Mouse (Mus musculus) lung, embryonic 16.5 days (tissue): ENCODE results near the gene Fkbp11. TPM values are rescaled to one million over a fixed set of nuclear protein-coding genes. Genes with fewer than 3 reads are reported as not detected.

Experiments used
- ATAC-seq: fragments of 200-750 bp; cut with Nextera tagmentation; 2 replicates; pipeline ENCODE4 v1.8.0; 2017; ENCODE audit warnings: low read depth, mild to moderate bottlenecking, moderate library complexity
- H3K27ac ChIP-seq: fragments of 300-500 bp; sonication (generic); 2 replicates; pipeline ENCODE4 v1.5.1; 2014; ENCODE audit warnings: mild to moderate bottlenecking, control low read depth, low read length
- H3K27me3 ChIP-seq: fragments of 300-500 bp; sonication (generic); 2 replicates; pipeline ENCODE4 v1.6.1; 2014; ENCODE audit warnings: low read depth, low read length, mixed read lengths; ENCODE audit not compliant: control insufficient read depth, insufficient read depth
- H3K36me3 ChIP-seq: fragments of 300-500 bp; sonication (generic); 2 replicates; pipeline ENCODE4 v1.6.1; 2014; ENCODE audit warnings: low read length; ENCODE audit not compliant: control insufficient read depth, insufficient read depth
- H3K4me1 ChIP-seq: fragments of 300-500 bp; sonication (generic); replicated peaks from 2 replicates; pipeline ENCODE4 v1.6.1; 2014; ENCODE audit warnings: low read length, mixed read lengths; ENCODE audit not compliant: control insufficient read depth, insufficient read depth
- H3K4me2 ChIP-seq: fragments of 300-500 bp; sonication (generic); 2 replicates; pipeline ENCODE4 v1.6.1; 2014; ENCODE audit warnings: low read depth, low read length, control low read depth
- H3K4me3 ChIP-seq: fragments of 300-500 bp; sonication (generic); 2 replicates; pipeline ENCODE4 v1.5.1; 2014; ENCODE audit warnings: mild to moderate bottlenecking, low read length, control low read depth
- H3K9ac ChIP-seq: fragments of 300-500 bp; sonication (generic); 2 replicates; pipeline ENCODE4 v1.6.1; 2014; ENCODE audit warnings: low read length, control low read depth
- H3K9me3 ChIP-seq: fragments of 300-500 bp; sonication (generic); 2 replicates; pipeline ENCODE4 v1.6.1; 2016; ENCODE audit warnings: low read length; ENCODE audit not compliant: control insufficient read depth
- WGBS: fragments of 180-500 bp; shearing (Covaris S2); extraction: QIAGEN DNeasy Blood & Tissue Kit; methylation state at CpG from one replicate; pipeline ENCODE4 v1.1.7; 2014; 5-methylcytosine and 5-hydroxymethylcytosine counted together
- polyA plus RNA-seq: library from polyadenylated mRNA; unstranded; fragments of >200 nt; fragmentation: Nextera tagmentation; extraction: Ambion mirVana; gene quantifications from 2 replicates; pipeline ENCODE4 v1.2.1, GENCODE M21; 2015

The Fkbp11 gene
- polyA plus RNA-seq, 1 experiment from 2014 or later, result 32.5 TPM

DNA sequence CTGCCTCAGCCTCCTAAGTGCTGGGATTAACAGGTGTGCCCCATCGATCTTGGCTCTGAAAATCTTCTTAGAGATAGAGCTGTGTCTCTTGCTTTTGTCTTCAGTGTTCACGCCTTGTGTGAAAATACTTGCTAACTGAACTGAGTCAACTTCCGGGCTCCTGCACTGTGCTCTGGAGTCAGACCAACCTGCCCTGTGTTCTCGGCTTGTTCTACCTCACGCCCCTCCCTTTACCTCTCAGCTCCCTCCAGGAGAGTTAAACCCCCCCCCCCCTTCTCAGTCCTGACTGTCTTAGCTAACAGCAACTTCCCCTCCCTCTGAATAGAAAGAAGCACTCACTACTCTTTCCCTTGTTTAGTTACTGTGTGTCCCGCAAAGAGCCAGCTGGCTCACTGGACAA lies 2.8 kb upstream of the Fkbp11 start:
- Histone ChIP-seq H3K9me3 (no peaks in the 10 kb centered on the region), H3K36me3 (no peaks in the 10 kb centered on the region), H3K9ac (no peak overlapping the region), H3K4me1 (peaks cover 12% of the 10 kb centered on the region), H3K4me3 (no peak overlapping the region), H3K27me3 (no peaks in the 10 kb centered on the region), H3K27ac (no peak overlapping the region), H3K4me2 (no peak overlapping the region)
- 70% methylated on average over 6 of the region's 6 CpGs for WGBS
- no peak for ATAC-seq

DNA sequence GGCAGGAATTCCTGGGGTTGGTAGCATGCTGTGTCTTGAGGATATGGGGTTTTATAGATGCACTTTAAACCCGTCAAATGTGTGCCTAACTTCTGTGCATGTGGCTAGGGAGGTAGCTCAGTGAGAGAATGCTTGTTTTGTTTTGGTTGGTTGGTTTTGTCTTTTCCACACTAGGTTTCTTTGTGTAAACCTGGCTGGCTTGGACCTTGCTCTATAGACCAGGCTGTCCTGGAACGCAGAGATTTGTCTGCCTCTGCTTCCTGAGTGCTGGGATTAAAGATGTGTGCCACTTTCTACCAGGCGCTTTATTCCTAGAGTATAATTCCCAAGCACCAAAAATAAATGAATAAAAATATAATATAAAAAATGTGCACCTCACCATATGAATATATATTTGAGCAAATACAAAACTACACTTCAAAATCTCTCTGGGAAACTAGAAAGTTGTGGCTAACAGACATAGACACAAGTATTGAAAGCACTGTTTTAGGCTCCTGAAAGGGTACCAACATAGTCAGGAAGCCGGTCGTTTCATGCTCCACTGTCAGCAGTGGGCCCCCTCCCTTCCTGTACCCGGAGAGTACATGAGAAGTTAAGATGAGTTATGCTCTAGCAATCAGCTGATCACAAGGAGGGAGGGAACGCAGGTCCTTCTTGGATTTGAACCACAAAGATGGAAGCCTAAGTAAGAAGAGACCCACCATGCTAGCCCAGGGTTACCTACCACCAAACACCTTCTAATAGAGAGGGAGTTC lies 2.0 kb upstream of the Fkbp11 start:
- H3K4me1 ChIP-seq, result peaks cover 13% of the 10 kb centered on the region
- H3K36me3 ChIP-seq, result no peaks in the 10 kb centered on the region
- no peak overlapping the region for H3K9ac ChIP-seq
- no peak overlapping the region for H3K4me3 ChIP-seq
- no peak overlapping the region for H3K4me2 ChIP-seq
- H3K27me3 ChIP-seq, result no peaks in the 10 kb centered on the region
- H3K27ac ChIP-seq, result no peak overlapping the region
- no peaks in the 10 kb centered on the region for H3K9me3 ChIP-seq
- 62% methylated on average over 7 of the region's 7 CpGs for WGBS
- no peak for ATAC-seq

DNA sequence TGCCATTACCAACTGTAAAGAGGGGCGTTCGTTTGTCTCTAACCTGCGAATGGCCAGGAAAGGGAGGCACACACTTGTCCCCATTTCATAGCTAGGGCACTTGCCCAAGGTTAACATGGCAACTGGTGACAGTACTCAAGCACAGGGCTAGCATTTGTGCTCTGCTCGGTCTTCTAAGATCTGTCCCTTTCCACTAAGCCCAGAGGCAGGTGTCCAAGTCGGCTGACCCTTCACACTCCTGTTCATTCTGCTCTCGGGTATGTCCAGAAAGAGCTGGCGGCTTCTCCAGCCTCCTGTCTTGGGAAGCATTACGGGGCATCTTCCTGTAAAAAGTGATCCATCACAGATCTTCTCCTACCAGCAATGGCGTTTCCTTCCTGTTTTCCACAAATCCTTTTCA lies 368 bp upstream of the Fkbp11 start:
- H3K4me2 ChIP-seq, result peak overlapping the region; percentile 100
- peaks cover 19% of the 10 kb centered on the region for H3K4me1 ChIP-seq
- H3K4me3 ChIP-seq, result peak overlapping the region; percentile 78
- no peaks in the 10 kb centered on the region for H3K9me3 ChIP-seq
- ATAC-seq, result 0 out of 2 replicates have a peak, but pooled peaks have one; percentile 1
- no peak overlapping the region; the same call in 1 of the 2 replicates for H3K9ac ChIP-seq
- H3K27me3 ChIP-seq, result no peaks in the 10 kb centered on the region
- 25% methylated on average over 9 of the region's 9 CpGs for WGBS
- no peaks in the 10 kb centered on the region for H3K36me3 ChIP-seq
- no peak overlapping the region for H3K27ac ChIP-seq

DNA sequence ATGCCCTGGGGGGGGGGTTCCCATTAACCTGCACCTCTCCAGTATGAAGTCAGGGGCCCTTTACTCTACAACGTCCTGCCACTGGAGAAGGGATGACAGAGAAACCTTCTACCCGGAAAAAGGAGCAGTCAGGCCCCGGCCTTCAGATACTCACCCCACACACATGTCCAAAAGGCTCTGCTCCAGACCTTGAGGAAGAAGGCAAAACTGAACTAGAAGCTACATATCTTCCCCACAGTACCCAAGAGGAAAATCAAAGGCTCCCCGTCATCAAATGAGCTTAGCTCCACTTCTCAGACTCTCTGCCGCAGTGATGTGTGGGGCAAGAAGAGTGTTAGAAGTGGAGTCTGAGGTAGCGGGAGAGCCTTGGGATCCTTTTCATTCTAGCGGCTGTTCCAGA lies 1.3 kb downstream of the Fkbp11 start:
- 43% methylated on average over 7 of the region's 7 CpGs for WGBS
- H3K27ac ChIP-seq, result no peak overlapping the region
- H3K4me3 ChIP-seq, result peak overlapping the region; percentile 78
- H3K36me3 ChIP-seq, result no peaks in the 10 kb centered on the region
- no peak for ATAC-seq
- no peaks in the 10 kb centered on the region for H3K27me3 ChIP-seq
- H3K4me2 ChIP-seq, result peak overlapping the region; percentile 100
- peaks cover 19% of the 10 kb centered on the region for H3K4me1 ChIP-seq
- no peaks in the 10 kb centered on the region for H3K9me3 ChIP-seq
- H3K9ac ChIP-seq, result peak overlapping the region; percentile 80; the same call in 1 of the 2 replicates

DNA sequence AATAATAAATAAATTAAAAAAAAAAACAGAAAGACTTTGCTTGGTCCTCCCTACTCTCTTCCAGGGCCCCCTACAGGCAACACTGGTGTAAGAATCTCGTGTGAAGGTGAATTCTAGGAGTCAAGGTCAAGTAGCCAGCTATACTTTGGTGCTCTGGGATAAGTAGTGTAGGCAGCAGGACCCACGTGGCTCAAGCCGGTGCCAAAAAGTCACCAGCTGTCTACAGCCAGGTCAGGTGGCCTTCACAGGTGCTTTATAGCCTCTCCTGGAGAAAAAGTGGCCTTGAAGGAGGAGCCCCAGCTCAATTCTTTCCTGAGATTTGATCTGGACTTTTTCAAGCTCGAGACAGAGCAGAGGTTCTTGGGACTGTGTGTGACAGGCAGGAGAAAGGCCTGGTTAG lies 1.9 kb downstream of the Fkbp11 start:
- H3K4me3 ChIP-seq, result no peak overlapping the region
- no peaks in the 10 kb centered on the region for H3K27me3 ChIP-seq
- no peaks in the 10 kb centered on the region for H3K36me3 ChIP-seq
- WGBS, result 69% methylated on average over 4 of the region's 4 CpGs
- no peak overlapping the region for H3K4me2 ChIP-seq
- no peak overlapping the region for H3K27ac ChIP-seq
- H3K9ac ChIP-seq, result no peak overlapping the region
- no peaks in the 10 kb centered on the region for H3K9me3 ChIP-seq
- H3K4me1 ChIP-seq, result peaks cover 19% of the 10 kb centered on the region
- ATAC-seq, result no peak

DNA sequence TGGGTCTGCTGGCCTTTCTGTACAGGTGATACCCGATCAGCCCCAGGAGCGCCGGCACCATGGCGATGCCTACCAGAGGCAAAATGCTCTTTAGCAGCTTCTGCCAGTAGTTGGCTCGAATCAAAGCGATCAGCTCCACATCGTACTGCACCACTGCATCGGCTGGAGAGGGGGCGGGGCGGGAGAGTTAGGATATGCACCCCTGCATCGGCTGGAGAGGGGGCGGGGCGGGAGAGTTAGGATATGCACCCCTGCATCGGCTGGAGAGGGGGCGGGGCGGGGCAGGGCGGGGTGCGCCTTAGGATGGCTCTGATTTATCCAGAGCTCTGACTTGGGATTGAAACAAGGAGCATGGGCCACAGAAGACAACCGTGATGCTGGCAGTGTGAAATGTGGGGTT lies 3.6 kb downstream of the Fkbp11 start:
- no peaks in the 10 kb centered on the region; the same call in 1 of the 2 replicates for H3K27me3 ChIP-seq
- no peak for ATAC-seq
- WGBS, result 23% methylated on average over 19 of the region's 19 CpGs
- no peaks in the 10 kb centered on the region for H3K9me3 ChIP-seq
- no peak overlapping the region for H3K27ac ChIP-seq
- peaks cover 19% of the 10 kb centered on the region for H3K4me1 ChIP-seq
- H3K9ac ChIP-seq, result no peak overlapping the region
- peak overlapping the region; percentile 4; the same call in 1 of the 2 replicates for H3K4me2 ChIP-seq
- no peak overlapping the region for H3K4me3 ChIP-seq
- H3K36me3 ChIP-seq, result no peaks in the 10 kb centered on the region

DNA sequence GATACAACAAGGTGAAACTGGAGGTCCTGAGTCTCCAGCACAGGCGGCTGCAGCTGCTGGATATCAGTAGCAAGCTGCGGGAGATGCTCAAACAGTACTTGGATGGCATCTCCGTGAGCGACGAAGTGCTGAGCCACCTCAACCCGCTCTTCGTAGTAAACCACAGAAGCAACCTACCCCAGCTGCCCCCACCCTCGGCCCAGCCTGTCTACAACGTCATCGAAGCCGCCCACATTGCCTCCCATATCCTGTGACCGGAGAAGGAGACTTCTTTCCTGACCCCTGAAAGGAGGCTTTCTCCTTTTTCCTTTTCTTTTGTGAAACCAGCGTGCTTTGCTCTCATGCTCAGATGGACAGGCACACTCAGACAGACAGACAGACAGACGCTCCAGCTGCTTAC lies 5.1 kb downstream of the Fkbp11 start:
- no peaks in the 10 kb centered on the region; the same call in 1 of the 2 replicates for H3K27me3 ChIP-seq
- no peaks in the 10 kb centered on the region for H3K9me3 ChIP-seq
- 38% methylated on average over 14 of the region's 14 CpGs for WGBS
- H3K4me3 ChIP-seq, result no peak overlapping the region
- peaks cover 15% of the 10 kb centered on the region for H3K4me1 ChIP-seq
- no peak overlapping the region for H3K27ac ChIP-seq
- no peak overlapping the region for H3K9ac ChIP-seq
- ATAC-seq, result no peak
- H3K4me2 ChIP-seq, result no peak overlapping the region
- H3K36me3 ChIP-seq, result no peaks in the 10 kb centered on the region

DNA sequence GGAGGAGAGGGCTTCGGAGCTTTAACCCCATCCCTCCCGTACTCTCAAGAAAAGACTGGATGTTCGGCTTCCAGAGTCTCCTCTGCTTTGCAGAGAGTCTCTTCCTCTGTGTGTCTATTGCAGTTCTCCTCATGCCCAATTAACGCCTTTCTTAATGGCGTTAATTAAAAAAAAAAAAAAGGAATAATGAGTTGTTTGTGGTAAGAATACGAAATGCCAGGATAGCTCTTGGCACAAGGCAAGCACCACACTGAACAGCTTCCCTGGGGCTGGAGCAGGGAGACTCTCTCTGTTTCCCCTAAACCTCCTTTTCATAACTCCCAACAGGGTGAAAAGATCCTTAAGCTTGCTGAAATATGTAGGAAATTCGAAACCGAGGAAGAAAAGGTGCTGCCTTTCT lies 5.8 kb downstream of the Fkbp11 start:
- Histone ChIP-seq H3K9me3 (no peaks in the 10 kb centered on the region), H3K4me1 (peaks cover 14% of the 10 kb centered on the region), H3K9ac (no peak overlapping the region), H3K27me3 (no peaks in the 10 kb centered on the region; the same call in 1 of the 2 replicates), H3K4me3 (no peak overlapping the region), H3K36me3 (no peaks in the 10 kb centered on the region), H3K27ac (no peak overlapping the region), H3K4me2 (no peak overlapping the region)
- no peak for ATAC-seq
- 73% methylated on average over 8 of the region's 8 CpGs for WGBS

DNA sequence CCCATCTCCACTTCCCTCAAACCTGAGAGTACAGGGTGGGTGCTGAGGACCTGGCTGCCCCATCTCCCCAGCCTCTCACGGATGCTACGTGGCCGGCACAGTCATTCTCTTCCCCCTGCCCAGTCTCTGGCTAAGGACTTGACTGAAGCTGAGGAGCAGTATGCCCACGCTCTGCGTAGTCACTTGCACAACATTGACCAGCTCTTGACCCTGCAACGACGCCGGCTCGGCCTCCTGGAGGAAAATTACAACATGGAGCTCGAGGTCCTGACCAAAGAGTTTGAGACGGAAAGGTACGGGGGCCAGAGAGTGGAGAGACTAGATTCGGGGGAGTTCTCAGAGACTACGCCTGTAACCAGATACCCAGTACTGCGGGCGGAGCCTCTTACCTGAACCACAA lies 10.7 kb downstream of the Fkbp11 start:
- Histone ChIP-seq H3K36me3 (no peaks in the 10 kb centered on the region), H3K9ac (no peak overlapping the region), H3K9me3 (no peaks in the 10 kb centered on the region), H3K4me2 (no peak overlapping the region), H3K27me3 (no peaks in the 10 kb centered on the region; the same call in 1 of the 2 replicates), H3K27ac (no peak overlapping the region), H3K4me1 (no peaks in the 10 kb centered on the region), H3K4me3 (no peak overlapping the region)
- no peak for ATAC-seq
- 43% methylated on average over 16 of the region's 16 CpGs for WGBS
